Mouse (Mus musculus): Measurements from ENCODE around the gene Utrn.
A peak's percentile ranks its signal among the peaks of the same experiment; 100 is the strongest.

Utrn gene

GRCm38 (mm10) chr10:12869029-12869671 lies at the start of gene Utrn:
Gene Utrn (minus strand): TSS chr10:12869365.
- peak; percentile 94 for DNase-seq

- DNase-seq: no peak
Observed at GRCm38 (mm10) chr10:12917626-12918025, 48.5 kb upstream of the Utrn start.

GRCm38 (mm10) chr10:12916376-12916775 lies 47.2 kb upstream of the Utrn start:
- no peak for DNase-seq

GRCm38 (mm10) chr10:12915826-12916225 lies 46.7 kb upstream of the Utrn start:
- no peak for DNase-seq

- no peak for DNase-seq
Observed at GRCm38 (mm10) chr10:12914203-12914602, 45.0 kb upstream of the Utrn start.

- DNase-seq: peak; percentile 65
Observed at GRCm38 (mm10) chr10:12911981-12912530, 42.9 kb upstream of the Utrn start.

GRCm38 (mm10) chr10:12911451-12911850 lies 42.3 kb upstream of the Utrn start:
- no peak for DNase-seq

- DNase-seq: no peak
Observed at GRCm38 (mm10) chr10:12909891-12910290, 40.7 kb upstream of the Utrn start.

- DNase-seq: no peak
Observed at GRCm38 (mm10) chr10:12909179-12909578, 40.0 kb upstream of the Utrn start.

GRCm38 (mm10) chr10:12904140-12904528 lies 35.0 kb upstream of the Utrn start:
- DNase-seq: no peak

GRCm38 (mm10) chr10:12903440-12904139 lies 34.4 kb upstream of the Utrn start:
- no peak for DNase-seq

GRCm38 (mm10) chr10:12899901-12900300 lies 30.7 kb upstream of the Utrn start:
- no peak for DNase-seq

GRCm38 (mm10) chr10:12893339-12893738 lies 24.2 kb upstream of the Utrn start:
- no peak for DNase-seq

GRCm38 (mm10) chr10:12888373-12888772 lies 19.2 kb upstream of the Utrn start:
- DNase-seq: peak; percentile 45

GRCm38 (mm10) chr10:12887792-12888191 lies 18.6 kb upstream of the Utrn start:
- no peak for DNase-seq

GRCm38 (mm10) chr10:12884308-12884948 lies 15.3 kb upstream of the Utrn start:
- DNase-seq: peak; percentile 60

GRCm38 (mm10) chr10:12881911-12882310 lies 12.7 kb upstream of the Utrn start:
- DNase-seq: no peak

- DNase-seq: no peak
Observed at GRCm38 (mm10) chr10:12879313-12879695, 10.1 kb upstream of the Utrn start.

GRCm38 (mm10) chr10:12878661-12879312 lies 9.6 kb upstream of the Utrn start:
- peak; percentile 23 for DNase-seq

- no peak for DNase-seq
Observed at GRCm38 (mm10) chr10:12876426-12876825, 7.3 kb upstream of the Utrn start.

- no peak for DNase-seq
Observed at GRCm38 (mm10) chr10:12875410-12875809, 6.2 kb upstream of the Utrn start.

- DNase-seq: peak; percentile 31
Observed at GRCm38 (mm10) chr10:12874577-12875277, 5.6 kb upstream of the Utrn start.

- no peak for DNase-seq
Observed at GRCm38 (mm10) chr10:12869846-12870245, 681 bp upstream of the Utrn start.
